Mouse (Mus musculus) mouse embryonic stem cell (cell line): Measurements from ENCODE around the gene Fkbp7.

Source experiments
- in situ Hi-C, 2 experiments: fragments of 300-500 bp; cut with MboI; formaldehyde crosslinking; loops; 1 replicate in 1 of 2; 3 replicates in 1 of 2; pipeline ENCODE4 v1.14.3; 2019 to 2020; ENCODE audit warnings: low sequenced_read_pairs in 2 of 2, low pct_unique_long_range_greater_than_20kb in 1 of 2, mixed read lengths in 1 of 2; ENCODE audit not compliant: unreplicated experiment in 1 of 2

Gene Fkbp7

DNA sequence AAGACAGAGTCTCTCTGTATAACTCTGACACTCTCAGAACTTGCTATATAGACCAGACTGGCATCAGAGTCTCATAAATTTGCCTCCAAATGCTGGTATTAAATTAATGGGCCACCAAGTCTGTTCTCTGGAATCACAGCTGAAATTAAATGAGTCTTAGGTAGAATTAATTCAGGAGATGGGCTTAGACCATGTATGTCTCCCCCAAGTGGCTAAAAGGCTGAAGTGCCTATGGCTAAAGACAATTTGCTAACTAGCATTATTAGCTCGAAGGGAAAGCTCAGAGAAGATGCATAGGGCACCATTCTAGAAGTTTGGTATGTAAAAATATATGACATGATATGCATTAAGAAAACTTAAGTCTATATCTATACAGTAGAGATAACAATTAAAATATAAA, 54.8 kb downstream of the Fkbp7 start:
- in situ Hi-C loops, result loop anchor here in 1 of 2 experiments (10.0 kb wide), 1 partner anchor 253 kb away; the partner anchor contains the start of genes Cyct and Rbm45
